Mouse (Mus musculus) splenic B cell, adult 2 months (primary cell): Measurements from ENCODE around the gene Eci1.

Experiments
- DNase-seq: peaks from one replicate; pipeline ENCODE4 v3.0.0-alpha.2; 2011; ENCODE audit warnings: low read depth, low spot score
- H3K27me3 ChIP-seq: 2 replicates; pipeline ENCODE4 v1.6.1; 2012; ENCODE audit warnings: mild to moderate bottlenecking, low read length, moderate library complexity, mixed read lengths; ENCODE audit not compliant: control insufficient read depth, poor library complexity, insufficient read depth, severe bottlenecking
- H3K36me3 ChIP-seq: 2 replicates; pipeline ENCODE4 v1.6.1; 2012; ENCODE audit warnings: mild to moderate bottlenecking, low read length, moderate library complexity, mixed read lengths; ENCODE audit not compliant: control insufficient read depth, poor library complexity, insufficient read depth, severe bottlenecking

Eci1 gene

GRCm38 (mm10) chr17:24488186-24488661, 61.8 kb downstream of the Eci1 start, which contains the start of gene Caskin1:
TSS of gene Caskin1 (plus strand) at chr17:24488601.
- H3K36me3 ChIP-seq: no peaks in the 10 kb centered on the region
- H3K27me3 ChIP-seq: 0 out of 2 replicates have a peak, but pooled peaks cover 2% of the 10 kb centered on the region
- DNase-seq: peak; percentile 23

GRCm38 (mm10) chr17:24488662-24489264, 62.3 kb downstream of the Eci1 start:
- DNase-seq: peak; percentile 35
- H3K36me3 ChIP-seq: no peaks in the 10 kb centered on the region
- 0 out of 2 replicates have a peak, but pooled peaks cover 2% of the 10 kb centered on the region for H3K27me3 ChIP-seq
